Mouse (Mus musculus) E14TG2a.4 (cell line): ENCODE results near the gene Rrad.

ENCODE experiments used
- H3K27me3 ChIP-seq: 2 replicates; pipeline ENCODE4 v1.6.1; 2014; ENCODE audit warnings: low read length, control low read depth; ENCODE audit not compliant: insufficient read depth
- H3K36me3 ChIP-seq: 2 replicates; pipeline ENCODE4 v1.6.1; 2014; ENCODE audit warnings: low read length, control low read depth; ENCODE audit not compliant: insufficient read depth
- H3K4me1 ChIP-seq: replicated peaks from 2 replicates; pipeline ENCODE4 v1.6.1; 2014; ENCODE audit warnings: low read depth, low read length, control low read depth
- H3K4me3 ChIP-seq: replicated peaks from 2 replicates; pipeline ENCODE4 v1.5.1; 2014; ENCODE audit warnings: mild to moderate bottlenecking, low read length
- H3K9me3 ChIP-seq: 2 replicates; pipeline ENCODE4 v1.6.1; 2014; ENCODE audit warnings: low read length, control low read depth
- CTCF ChIP-seq: conservative IDR thresholded peaks from 2 replicates; pipeline ENCODE4 v1.5.1; 2014; ENCODE audit warnings: low read length
- NANOG ChIP-seq: IDR thresholded peaks from 2 replicates; pipeline ENCODE4 v1.6.1; 2014; ENCODE audit warnings: borderline replicate concordance, low read length, mixed read lengths
- POU5F1 ChIP-seq: IDR thresholded peaks from 2 replicates; pipeline ENCODE4 v1.6.1; 2014; ENCODE audit warnings: low read length, borderline replicate concordance

Rrad gene

DNA sequence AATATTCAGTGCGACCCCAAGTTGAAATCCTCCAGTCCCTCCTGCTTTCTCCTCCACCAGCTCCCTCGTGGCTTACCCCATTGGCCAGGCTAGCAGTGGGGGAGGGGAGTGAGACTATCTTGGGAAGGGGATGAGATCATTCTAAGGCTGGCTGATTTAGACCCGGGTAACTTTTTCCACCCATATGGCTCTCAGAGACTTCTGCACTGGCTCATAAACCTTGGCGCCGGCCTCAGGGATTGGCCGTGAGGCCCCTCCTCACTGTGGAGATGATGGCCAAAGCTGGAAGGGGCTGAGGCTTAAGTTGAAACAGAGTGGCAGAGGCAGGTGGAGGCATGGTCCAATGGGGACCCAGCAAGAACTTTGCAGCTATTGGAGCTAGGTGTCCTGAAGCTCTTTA, 24.8 kb downstream of the Rrad start:
- Histone ChIP-seq H3K9me3 (no peaks in the 10 kb centered on the region), H3K27me3 (peaks cover 33% of the 10 kb centered on the region), H3K4me3 (no peak overlapping the region), H3K4me1 (peaks cover 17% of the 10 kb centered on the region), H3K36me3 (no peaks in the 10 kb centered on the region)
- TF ChIP-seq CTCF (no peak), NANOG (no peak), POU5F1 (no peak)

DNA sequence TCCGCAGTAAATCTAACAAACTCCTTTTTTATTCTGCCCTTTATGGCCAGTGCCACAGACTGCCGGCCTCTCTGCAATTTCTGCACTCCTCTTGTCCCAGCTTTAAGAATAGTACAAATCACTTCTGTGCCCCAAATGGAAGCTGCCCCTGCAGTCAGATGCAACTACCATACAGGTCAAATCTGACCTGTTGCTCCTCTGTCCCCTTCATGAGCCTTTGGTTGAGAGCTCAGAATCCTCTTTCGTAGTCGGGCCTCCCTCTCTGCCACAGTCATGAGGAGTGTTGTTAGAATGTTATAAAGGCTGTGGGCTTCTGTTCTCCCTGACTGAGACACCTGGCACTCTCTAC, 27.9 kb downstream of the Rrad start:
- H3K4me3 ChIP-seq: peak overlapping the region; percentile 29; the same call in 1 of the 2 replicates
- peaks cover 27% of the 10 kb centered on the region for H3K4me1 ChIP-seq
- H3K9me3 ChIP-seq: no peaks in the 10 kb centered on the region
- TF ChIP-seq POU5F1 (no peak), CTCF (no peak), NANOG (no peak)
- peaks cover 26% of the 10 kb centered on the region for H3K27me3 ChIP-seq
- 0 out of 2 replicates have a peak, but pooled peaks cover 3% of the 10 kb centered on the region for H3K36me3 ChIP-seq

DNA sequence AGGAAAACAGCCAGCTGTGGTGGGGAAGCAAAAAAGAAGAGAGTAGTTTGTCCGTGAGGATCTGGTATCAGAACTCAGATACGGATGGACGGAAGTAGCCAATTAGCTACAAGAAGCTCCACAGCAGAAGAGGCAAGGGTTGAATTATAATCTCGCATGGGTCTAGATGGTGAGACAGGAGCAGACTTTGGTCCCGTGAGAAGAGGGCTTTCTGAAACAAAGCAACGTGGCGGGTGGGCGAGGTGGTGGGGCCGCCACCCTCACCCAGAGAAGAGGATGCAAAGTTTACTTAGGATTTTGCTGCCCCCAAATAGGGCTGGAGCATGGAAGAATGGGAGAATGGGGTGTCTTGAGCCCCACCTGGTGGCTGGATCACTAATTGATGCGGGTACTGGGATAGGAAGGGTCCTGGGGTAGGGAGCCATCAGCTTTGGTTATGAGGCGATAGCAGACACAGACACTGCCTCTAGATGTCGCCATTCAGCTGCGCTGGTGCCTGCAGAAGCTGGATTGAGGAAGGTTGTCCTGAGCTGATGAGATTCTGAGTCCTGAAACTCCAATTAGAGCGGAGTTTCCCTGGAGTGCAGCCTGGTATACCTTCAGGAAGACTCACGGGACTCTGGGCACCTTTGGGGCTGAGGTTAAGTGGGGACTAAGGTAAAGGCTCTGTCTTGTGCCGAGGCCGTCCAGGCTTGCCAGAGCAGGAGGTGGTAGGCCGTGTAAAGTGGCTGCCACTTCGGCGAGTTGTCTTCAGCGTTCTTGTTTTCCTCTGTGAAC, 28.5 kb downstream of the Rrad start:
- Histone ChIP-seq H3K36me3 (0 out of 2 replicates have a peak, but pooled peaks cover 5% of the 10 kb centered on the region), H3K4me3 (peak overlapping the region; percentile 61), H3K4me1 (peaks cover 27% of the 10 kb centered on the region), H3K9me3 (no peaks in the 10 kb centered on the region), H3K27me3 (peaks cover 22% of the 10 kb centered on the region)
- TF ChIP-seq NANOG (no peak), POU5F1 (no peak), CTCF (peak; percentile 96)

DNA sequence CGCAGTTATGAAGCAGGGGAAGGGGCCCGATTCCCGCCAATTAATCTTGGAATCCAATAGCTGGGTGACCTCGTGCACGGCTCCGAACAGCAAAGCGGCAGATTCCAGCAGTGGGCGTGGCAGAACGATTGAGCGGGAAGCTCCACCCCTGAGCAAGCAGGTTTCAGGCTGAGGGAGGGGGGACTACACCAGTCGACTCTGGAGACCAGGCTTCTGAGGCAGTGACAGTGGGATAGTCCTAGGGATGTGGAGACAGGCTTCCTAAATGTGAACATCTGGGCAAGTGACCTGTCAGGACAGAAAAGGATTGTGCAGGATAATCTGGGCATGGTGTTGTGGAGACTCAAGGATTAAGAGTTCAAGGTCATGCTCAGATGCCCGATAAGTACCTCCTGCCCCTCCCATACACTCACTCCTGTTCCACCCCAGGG, 29.2 kb downstream of the Rrad start:
- H3K4me1 ChIP-seq: peaks cover 27% of the 10 kb centered on the region
- TF ChIP-seq CTCF (no peak), NANOG (no peak; the same call in 1 of the 2 replicates), POU5F1 (no peak)

DNA sequence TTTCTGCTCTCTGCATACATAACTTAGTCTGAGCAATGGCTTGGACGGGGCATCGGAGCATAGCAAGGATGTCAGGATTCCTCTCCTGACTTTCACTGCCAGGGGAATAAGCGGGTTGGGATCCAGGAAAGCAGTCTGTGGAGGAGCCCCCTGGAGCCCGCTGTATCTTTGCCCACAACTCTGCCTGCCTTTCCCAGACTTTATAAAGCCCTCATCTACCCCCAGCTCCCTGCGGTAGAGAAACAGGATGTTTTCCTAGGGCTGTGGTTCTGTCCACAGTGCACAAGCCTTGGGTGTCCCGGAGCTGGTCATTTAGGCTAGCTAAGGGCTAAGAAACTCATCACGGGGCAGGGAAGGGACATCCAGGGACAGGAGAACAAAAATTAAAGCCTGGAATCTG, 29.7 kb downstream of the Rrad start:
- H3K9me3 ChIP-seq: no peaks in the 10 kb centered on the region
- H3K4me3 ChIP-seq: peak overlapping the region; percentile 61
- peaks cover 12% of the 10 kb centered on the region for H3K27me3 ChIP-seq
- peaks cover 17% of the 10 kb centered on the region for H3K36me3 ChIP-seq
- peaks cover 29% of the 10 kb centered on the region for H3K4me1 ChIP-seq
- TF ChIP-seq NANOG: no peak
- TF ChIP-seq POU5F1: no peak
- TF ChIP-seq CTCF: no peak

More for the DNA sequence above, 29.2 kb downstream of the Rrad start:
- H3K27me3 ChIP-seq: peaks cover 16% of the 10 kb centered on the region
- H3K4me3 ChIP-seq: peak overlapping the region; percentile 61
- peaks cover 12% of the 10 kb centered on the region; the same call in 1 of the 2 replicates for H3K36me3 ChIP-seq
- no peaks in the 10 kb centered on the region for H3K9me3 ChIP-seq

DNA sequence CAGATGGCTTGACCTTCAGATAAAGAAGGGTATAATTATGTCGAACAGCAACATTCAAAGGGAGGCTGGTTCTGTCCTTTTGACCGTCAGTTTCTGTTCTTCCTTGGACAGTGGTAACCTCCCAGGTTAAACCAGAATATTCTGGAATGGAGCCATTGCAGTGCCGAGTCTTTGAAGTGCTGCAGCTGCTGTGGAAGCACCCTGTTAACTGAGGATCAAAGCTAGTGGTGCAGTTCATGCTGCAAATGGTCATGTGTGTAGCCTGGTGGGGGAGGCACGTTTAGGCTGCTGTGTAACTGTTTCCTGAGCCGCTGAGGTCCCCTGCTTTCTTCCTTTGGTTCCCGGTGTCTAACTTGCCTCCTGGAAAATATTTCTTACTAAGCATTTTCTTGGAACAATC, 32.6 kb downstream of the Rrad start:
- H3K36me3 ChIP-seq: peaks cover 45% of the 10 kb centered on the region
- H3K9me3 ChIP-seq: no peaks in the 10 kb centered on the region
- TF ChIP-seq POU5F1 (no peak), CTCF (no peak), NANOG (no peak)
- H3K4me3 ChIP-seq: no peak overlapping the region
- H3K4me1 ChIP-seq: peaks cover 52% of the 10 kb centered on the region
- no peaks in the 10 kb centered on the region for H3K27me3 ChIP-seq

DNA sequence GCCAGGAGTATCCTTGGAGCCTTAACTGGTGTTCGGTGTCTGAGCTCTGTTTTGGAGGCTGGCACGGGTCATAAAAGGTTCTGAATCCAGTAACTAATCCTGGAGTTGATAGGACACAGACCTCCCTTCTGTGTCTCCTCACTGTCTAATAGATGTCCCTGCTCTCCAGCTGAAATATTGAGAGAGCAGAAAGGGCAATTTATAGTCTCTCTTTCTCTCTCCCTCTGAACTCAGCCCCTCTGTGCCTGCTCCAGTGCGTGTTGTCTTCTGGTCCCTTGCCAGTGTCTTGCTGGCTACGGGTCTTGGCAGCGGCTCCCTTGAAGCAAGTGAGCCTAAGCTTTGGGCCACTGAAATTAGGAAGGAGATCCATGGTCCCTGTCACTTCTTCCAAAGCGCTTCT, 33.5 kb downstream of the Rrad start:
- Histone ChIP-seq H3K27me3 (no peaks in the 10 kb centered on the region), H3K9me3 (no peaks in the 10 kb centered on the region), H3K36me3 (peaks cover 47% of the 10 kb centered on the region), H3K4me3 (no peak overlapping the region), H3K4me1 (peaks cover 53% of the 10 kb centered on the region)
- TF ChIP-seq CTCF: no peak
- no peak for TF ChIP-seq POU5F1
- TF ChIP-seq NANOG: no peak

DNA sequence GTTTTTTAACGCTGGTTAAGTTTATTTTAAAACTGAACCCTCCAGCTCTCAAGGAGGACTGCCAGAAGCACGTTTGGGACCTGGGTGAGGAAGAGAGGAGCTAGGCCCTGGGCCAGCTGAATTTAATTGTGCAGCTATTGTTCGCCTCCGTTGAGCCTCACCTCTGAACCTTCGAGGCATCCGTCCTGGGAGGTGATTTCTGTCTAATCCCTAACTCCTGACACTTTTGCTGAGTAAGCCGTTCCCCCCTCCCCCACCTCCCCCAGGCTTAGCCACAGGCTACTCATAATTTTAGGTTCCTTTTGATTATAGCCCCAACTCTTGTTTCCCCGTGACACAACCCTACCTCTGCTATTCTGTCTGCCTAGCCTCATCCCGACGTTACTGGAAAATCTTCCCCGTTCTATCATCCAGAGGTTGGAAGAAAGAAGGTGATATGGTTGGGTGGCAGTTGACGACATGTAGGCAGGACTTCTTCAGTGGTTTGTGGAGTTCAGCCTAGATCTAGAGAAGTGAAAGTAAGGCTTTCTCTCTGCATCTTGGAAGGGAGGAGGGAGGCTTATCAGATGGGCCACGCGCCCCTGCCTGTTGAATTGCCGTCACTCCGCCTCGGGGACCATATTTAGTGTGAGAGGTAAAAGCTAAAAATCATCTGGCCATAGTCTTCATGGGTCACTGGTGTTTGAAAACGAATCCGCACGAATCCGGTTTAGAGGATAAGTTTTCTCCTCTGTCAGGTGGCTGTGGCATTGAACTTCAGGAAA, 35.2 kb downstream of the Rrad start:
- H3K9me3 ChIP-seq: no peaks in the 10 kb centered on the region
- H3K4me1 ChIP-seq: peaks cover 49% of the 10 kb centered on the region
- H3K27me3 ChIP-seq: peaks cover 5% of the 10 kb centered on the region; the same call in 1 of the 2 replicates
- peaks cover 47% of the 10 kb centered on the region for H3K36me3 ChIP-seq
- TF ChIP-seq NANOG (no peak), POU5F1 (no peak)
- no peak overlapping the region for H3K4me3 ChIP-seq
